8 mouse cellular contexts compared by ENCODE assay signal in genomic region chr5:117360631-117361541, GRCm38 (mm10). TPM values are rescaled to one million over a fixed set of nuclear protein-coding genes. Genes with fewer than 3 reads are reported as not detected.
DNase-seq lines count a peak whose midpoint lies in the region; ATAC-seq and TF ChIP-seq lines count a peak whose summit lies in the region.

No protein-coding gene starts in this region.

- no peaks in the 10 kb centered on the region for H3K27me3 ChIP-seq in forebrain, embryonic 13.5 days
- no peaks in the 10 kb centered on the region for H3K27me3 ChIP-seq in stomach, embryonic 15.5 days (replicated peaks)

- H3K4me3 ChIP-seq in ES-E14 (ENCODE audit: insufficient read depth in 1 of 2, low read depth in 1 of 2, low read length in 2 of 2, poor library complexity in 1 of 2, severe bottlenecking in 1 of 2), result peak overlapping the region; percentile 12 to 40
- H3K4me3 ChIP-seq in forebrain, embryonic 13.5 days, result no peak overlapping the region
- H3K4me3 ChIP-seq in stomach, embryonic 15.5 days (replicated peaks), result 0 out of 2 replicates have a peak overlapping the region, but pooled peaks have one; percentile 2

- H3K27ac ChIP-seq in ES-E14 (ENCODE audit: insufficient read depth, low read depth, low read length, poor library complexity, severe bottlenecking), result peak overlapping the region; percentile 87
- H3K27ac ChIP-seq in forebrain, embryonic 13.5 days, result peak overlapping the region; percentile 35
- H3K27ac ChIP-seq in stomach, embryonic 15.5 days, result peak overlapping the region; percentile 96

- H3K36me3 ChIP-seq in ES-E14 (ENCODE audit: control insufficient read depth, insufficient read depth, low read length, poor library complexity, severe bottlenecking), result peaks cover 22% of the 10 kb centered on the region
- H3K36me3 ChIP-seq in forebrain, embryonic 13.5 days (ENCODE audit: poor library complexity, severe bottlenecking), result peaks cover 25% of the 10 kb centered on the region
- 0 out of 2 replicates have a peak, but pooled peaks cover 5% of the 10 kb centered on the region for H3K36me3 ChIP-seq in stomach, embryonic 15.5 days

- H3K9ac ChIP-seq in ES-E14 (ENCODE audit: insufficient read depth, low read depth, low read length, poor library complexity, severe bottlenecking), result peak overlapping the region; percentile 51; the same call in 1 of the 2 replicates
- H3K9ac ChIP-seq in forebrain, embryonic 13.5 days, result peak overlapping the region; percentile 40; the same call in 1 of the 2 replicates
- no peak overlapping the region for H3K9ac ChIP-seq in stomach, embryonic 15.5 days

- no peak for ATAC-seq in forebrain, embryonic 13.5 days
- ATAC-seq in stomach, embryonic 15.5 days (ENCODE audit: insufficient read depth, low FRiP score, low read depth), result peak; percentile 77

- in situ Hi-C loops in ES-E14 (cut with MboI; ENCODE audit: low sequenced_read_pairs in 2 of 2, unreplicated experiment in 2 of 2), result no loop called here

- DNase-seq in heart, adult 11 months, result peak; percentile 92
- no peak for DNase-seq in heart, adult 8-10 months (ENCODE audit: low spot score)
- no peak for DNase-seq in ES-E14 (ENCODE audit: low read depth, low spot score)
- peak; percentile 71 to 85 for DNase-seq in kidney, postnatal 36 days
- no peak for DNase-seq in cerebellum, adult 9-10 months
- no peak for DNase-seq in layer of hippocampus, adult 11-12 months (ENCODE audit: low spot score)

- H3K4me2 ChIP-seq in forebrain, embryonic 13.5 days, result peak overlapping the region; percentile 34
- peak overlapping the region; percentile 30 for H3K4me2 ChIP-seq in stomach, embryonic 15.5 days

- no peaks in the 10 kb centered on the region for H3K9me3 ChIP-seq in ES-E14 (ENCODE audit: control insufficient read depth, insufficient read depth, low read depth, low read length)
- H3K9me3 ChIP-seq in forebrain, embryonic 13.5 days (replicated peaks), result no peaks in the 10 kb centered on the region
- no peaks in the 10 kb centered on the region for H3K9me3 ChIP-seq in stomach, embryonic 15.5 days

- WGBS in forebrain, embryonic 13.5 days, result 21% methylated on average over 13 of the region's 13 CpGs
- 36% methylated on average over 13 of the region's 13 CpGs for WGBS in stomach, embryonic 15.5 days

- H3K4me1 ChIP-seq in ES-E14 (ENCODE audit: control insufficient read depth in 2 of 2, insufficient read depth in 2 of 2, low read length in 2 of 2, poor library complexity in 1 of 2), result peaks cover 33 to 35% of the 10 kb centered on the region in 2 experiments
- H3K4me1 ChIP-seq in forebrain, embryonic 13.5 days, result peaks cover 52% of the 10 kb centered on the region
- H3K4me1 ChIP-seq in stomach, embryonic 15.5 days, result peaks cover 39% of the 10 kb centered on the region

TF ChIP-seq in ES-E14, 5 proteins besides CTCF, POLR2A, EP300 and RAD21:
- no peak for TF ChIP-seq ZNF384 (IDR thresholded peaks at IDR 0.05; ENCODE audit: low read depth, low read length)
- no peak for TF ChIP-seq HCFC1 (IDR thresholded peaks at IDR 0.05; ENCODE audit: borderline replicate concordance, insufficient read depth, low read length)
- no peak for TF ChIP-seq CHD2 (IDR thresholded peaks at IDR 0.05; ENCODE audit: low read depth, low read length)
- no peak for TF ChIP-seq MAFK (IDR thresholded peaks at IDR 0.05; ENCODE audit: insufficient read depth, low read depth, low read length)
- no peak for TF ChIP-seq ZC3H11A (IDR thresholded peaks at IDR 0.05; ENCODE audit: borderline replicate concordance, low read depth, low read length)
TF ChIP-seq in ES-E14: peak in this region for 0.

RNA-seq across cellular contexts. Expression of gene Wsb2, which starts 3.8 kb away (rescaled TPM):
- total RNA-seq in heart, adult 8-10 months (2022), result 100 to 1,000 TPM in 3 of 4 experiments, 10 to 100 TPM in 1; 87.1 to 122 (median 111) TPM
- 76.7 and 84.5 TPM in 2 replicates for total RNA-seq in ES-E14 (2012; rRNA removed)
- polyA plus RNA-seq in forebrain, embryonic 13.5 days (2015; fragmentation: Nextera tagmentation; extraction: Ambion mirVana), result 86.2 and 99.0 TPM in 2 replicates
- 73.9 and 78.0 TPM in 2 replicates for polyA plus RNA-seq in stomach, embryonic 15.5 days (2015; fragmentation: Nextera tagmentation; extraction: Ambion mirVana)

RNA-seq across cellular contexts. Expression of gene Rfc5, which starts 28.0 kb away (rescaled TPM):
- 1 to 10 TPM; 1.5 to 2.9 (median 2.1) TPM for total RNA-seq in heart, adult 8-10 months (2022)
- total RNA-seq in ES-E14 (2012; rRNA removed), result 173 and 188 TPM in 2 replicates
- 68.3 and 90.8 TPM in 2 replicates for polyA plus RNA-seq in forebrain, embryonic 13.5 days (2015; fragmentation: Nextera tagmentation; extraction: Ambion mirVana)
- polyA plus RNA-seq in stomach, embryonic 15.5 days (2015; fragmentation: Nextera tagmentation; extraction: Ambion mirVana), result 76.8 and 106 TPM in 2 replicates

RNA-seq across cellular contexts. Expression of gene Vsig10, which starts 42.0 kb away (rescaled TPM):
- total RNA-seq in heart, adult 8-10 months (2022), result 1 to 10 TPM; 5.0 to 7.0 (median 6.3) TPM
- 11.7 and 25.7 TPM in 2 replicates for total RNA-seq in ES-E14 (2012; rRNA removed)
- polyA plus RNA-seq in forebrain, embryonic 13.5 days (2015; fragmentation: Nextera tagmentation; extraction: Ambion mirVana), result 0.98 and 2.6 TPM in 2 replicates
- polyA plus RNA-seq in stomach, embryonic 15.5 days (2015; fragmentation: Nextera tagmentation; extraction: Ambion mirVana), result 19.9 and 20.1 TPM in 2 replicates

RNA-seq across cellular contexts. Expression of gene Ksr2, which starts 52.9 kb away (rescaled TPM):
- total RNA-seq in heart, adult 8-10 months (2022), result under 1 TPM; 0.03 to 0.11 (median 0.06) TPM
- 0.67 and 1.2 TPM in 2 replicates for total RNA-seq in ES-E14 (2012; rRNA removed)
- polyA plus RNA-seq in forebrain, embryonic 13.5 days (2015; fragmentation: Nextera tagmentation; extraction: Ambion mirVana), result 2.5 and 3.2 TPM in 2 replicates
- polyA plus RNA-seq in stomach, embryonic 15.5 days (2015; fragmentation: Nextera tagmentation; extraction: Ambion mirVana), result 0.44 and 0.73 TPM in 2 replicates

Comparison
In these comparisons a context has a peak if more than half of its experiments do, and no peak if none do; other contexts are left out.
1. DNase-seq: peak in heart, adult 11 months (single experiment) and kidney, postnatal 36 days (2 of 2); none in heart, adult 8-10 months (single experiment), ES-E14 (single experiment), cerebellum, adult 9-10 months (single experiment) and layer of hippocampus, adult 11-12 months (single experiment).
2. H3K27ac ChIP-seq: peak in every context shown above with its lines; median percentile 96 in stomach, embryonic 15.5 days; 87 in ES-E14; 35 in forebrain, embryonic 13.5 days.
3. RNA of gene Rfc5, which starts 28.0 kb away (total RNA-seq): 173 to 188 TPM in ES-E14; 1.5 to 2.9 TPM in heart, adult 8-10 months; every median in the first group is over 10 times any median in the second.